Mouse (Mus musculus) ovary, adult 2 months (tissue): ENCODE results near the gene Gm5726. TPM values are rescaled to one million over a fixed set of nuclear protein-coding genes. Genes with fewer than 3 reads are reported as not detected.

Experiments used
- polyA plus RNA-seq: library from polyadenylated mRNA; depleted of rRNA; stranded (reverse); fragments of >200 nt; gene quantifications from 2 replicates; pipeline ENCODE4 v1.2.3, GENCODE M21; 2012; rRNA removed

Gm5726 gene
- not detected in 2 replicates for polyA plus RNA-seq

DNA sequence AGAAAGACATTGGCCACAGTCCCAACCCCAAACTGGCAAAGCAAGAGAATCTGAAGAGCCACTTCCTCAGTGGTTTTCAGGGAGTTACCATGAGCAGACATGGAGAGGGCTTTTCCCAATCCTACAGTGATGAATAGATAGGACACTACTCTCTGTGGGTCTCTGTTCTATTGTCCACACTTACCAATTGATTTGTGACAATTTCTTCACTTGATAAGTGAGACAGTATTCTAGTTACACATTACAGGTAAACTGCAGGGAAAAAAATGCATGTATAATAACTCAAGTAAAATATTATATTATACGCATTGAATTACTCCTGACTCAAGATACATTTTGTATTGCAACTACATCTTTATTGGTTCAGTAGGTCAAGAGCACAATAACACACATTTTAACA, at the start of gene Gm5726:
TSS of gene Gm5726 (minus strand) at position 101 of the 400 bp plus-strand sequence.

DNA sequence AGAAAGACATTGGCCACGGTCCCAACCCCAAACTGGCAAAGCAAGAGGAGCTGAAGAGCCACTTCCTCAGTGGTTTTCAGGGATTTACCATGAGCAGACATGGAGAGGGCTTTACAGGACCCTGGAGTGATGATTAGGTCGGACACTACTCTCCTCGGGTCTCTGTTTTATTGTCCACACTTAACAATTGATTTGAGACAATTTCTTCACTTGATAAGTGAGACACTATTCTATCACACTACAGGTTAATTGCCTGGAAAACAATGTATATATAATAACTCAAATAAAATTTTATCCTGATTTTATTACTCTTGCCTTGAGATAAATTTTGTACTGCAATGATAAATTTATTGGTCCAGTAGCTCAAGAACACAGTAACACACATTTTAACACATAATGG, 30.6 kb upstream of the Gm5726 start, which contains the start of gene Gm4141:
TSS of gene Gm4141 (minus strand) at position 101 of the 400 bp plus-strand sequence.

DNA sequence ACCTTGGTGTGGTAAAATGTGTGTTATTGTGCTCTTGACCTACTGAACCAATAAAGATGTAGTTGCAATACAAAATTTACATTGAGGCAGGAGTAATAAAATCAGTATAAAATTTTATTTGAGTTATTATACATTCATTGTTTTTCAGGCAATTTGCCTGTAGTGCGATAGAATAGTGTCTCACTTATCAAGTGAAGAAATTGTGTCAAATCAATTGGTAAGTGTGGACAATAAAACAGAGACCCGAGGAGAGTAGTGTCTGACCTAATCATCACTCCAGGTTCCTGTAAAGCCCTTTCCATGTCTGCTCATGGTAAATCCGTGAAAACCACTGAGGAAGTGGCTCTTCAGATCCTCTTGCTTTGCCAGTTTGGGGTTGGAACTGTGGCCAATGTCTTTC, 12.0 kb downstream of the Gm5726 start, which contains the start of gene Vmn1r104:
TSS of gene Vmn1r104 (plus strand) at position 301 of the 400 bp plus-strand sequence.

DNA sequence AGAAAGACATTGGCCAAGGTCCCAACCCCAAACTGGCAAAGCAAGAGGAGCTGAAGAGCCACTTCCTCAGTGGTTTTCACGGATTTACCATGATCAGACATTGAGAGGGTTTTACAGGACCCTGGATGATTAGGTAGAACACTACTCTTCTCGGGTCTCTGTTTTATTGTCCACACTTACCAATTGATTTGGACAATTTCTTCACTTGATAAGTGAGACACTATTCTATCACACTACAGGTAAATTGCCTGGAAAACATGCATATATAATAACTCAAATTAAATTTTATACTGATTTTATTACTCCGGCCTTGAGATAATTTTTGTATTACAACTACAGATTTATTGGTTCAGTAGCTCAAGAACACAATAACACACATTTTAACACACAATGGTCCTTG, 35.1 kb downstream of the Gm5726 start, which contains the start of gene Vmn1r103:
TSS of gene Vmn1r103 (minus strand) at position 101 of the 400 bp plus-strand sequence.

Other genes with a start within 250 kb of the Gm5726 start
- not detected in 2 replicates for gene Gm4133, start 211.7 kb downstream of the Gm5726 start, polyA plus RNA-seq
- not detected in 2 replicates for gene Gm5728, start 170.3 kb downstream of the Gm5726 start, polyA plus RNA-seq
- not detected in 2 replicates for gene Vmn1r100, start 127.8 kb downstream of the Gm5726 start, polyA plus RNA-seq
- not detected in 2 replicates for gene Vmn1r101, start 103.2 kb downstream of the Gm5726 start, polyA plus RNA-seq
- gene Gm10670, start 70.8 kb downstream of the Gm5726 start, polyA plus RNA-seq: not detected in 2 replicates
- gene Vmn1r103, start 35.2 kb downstream of the Gm5726 start, polyA plus RNA-seq: not detected in 2 replicates
- gene Vmn1r104, start 11.9 kb downstream of the Gm5726 start, polyA plus RNA-seq: not detected in 2 replicates
- gene Gm4141, start 30.5 kb upstream of the Gm5726 start, polyA plus RNA-seq: not detected in 2 replicates
- not detected in 2 replicates for gene Gm4513, start 53.3 kb upstream of the Gm5726 start, polyA plus RNA-seq
- gene Vmn1r107, start 123.2 kb upstream of the Gm5726 start, polyA plus RNA-seq: not detected in 2 replicates
- not detected in 2 replicates for gene Vmn1r111, start 157.5 kb upstream of the Gm5726 start, polyA plus RNA-seq
- 0.15 TPM in 1 of 2 replicates, not detected in the other for gene Gm10668, start 184.9 kb upstream of the Gm5726 start, polyA plus RNA-seq
- gene Vmn1r112, start 225.4 kb upstream of the Gm5726 start, polyA plus RNA-seq: not detected in 2 replicates
- gene Vmn1r113, start 241.5 kb upstream of the Gm5726 start, polyA plus RNA-seq: not detected in 2 replicates